Mouse (Mus musculus): Measurements from ENCODE around the gene Tmem52b. TPM values are rescaled to one million over a fixed set of nuclear protein-coding genes. Genes with fewer than 3 reads are reported as not detected.

The Tmem52b gene
- 0.91 and 1.1 TPM in 2 replicates for total RNA-seq (2023)

GRCm38 (mm10) chr6:129512367-129512766, at the start of gene Tmem52b:
Tmem52b (plus strand) TSS chr6:129512555.

GRCm38 (mm10) chr6:129507024-129507423, 5.3 kb upstream of the Tmem52b start, which contains the start of gene Olr1:
Olr1 (minus strand) TSS chr6:129507165.

GRCm38 (mm10) chr6:129532942-129533860, 20.8 kb downstream of the Tmem52b start, which contains the start of gene Gabarapl1:
Gabarapl1 (plus strand) TSS chr6:129533160.

Other genes starting within 250 kb of the Tmem52b start
- gene Cd69, start 237.1 kb upstream of the Tmem52b start, total RNA-seq (2023): 39.1 and 48.5 TPM in 2 replicates
- gene 4922502D21Rik, start 180.8 kb upstream of the Tmem52b start, total RNA-seq (2023): not detected in 2 replicates
- 157 TPM in 2 replicates for gene Clec12a, start 169.9 kb upstream of the Tmem52b start, total RNA-seq (2023)
- gene Clec12b, start 126.7 kb upstream of the Tmem52b start, total RNA-seq (2023): not detected in 2 replicates
- gene Clec1b, start 115.3 kb upstream of the Tmem52b start, total RNA-seq (2023): 12.0 and 13.0 TPM in 2 replicates
- 0.92 and 2.7 TPM in 2 replicates for gene Clec9a, start 103.7 kb upstream of the Tmem52b start, total RNA-seq (2023)
- 0.23 and 0.57 TPM in 2 replicates for gene Clec1a, start 60.6 kb upstream of the Tmem52b start, total RNA-seq (2023)
- gene Olr1, start 5.4 kb upstream of the Tmem52b start, total RNA-seq (2023): 35.0 and 36.3 TPM in 2 replicates
- 27.8 and 30.0 TPM in 2 replicates for gene Gabarapl1, start 20.6 kb downstream of the Tmem52b start, total RNA-seq (2023)
- gene Klre1, start 65.3 kb downstream of the Tmem52b start, total RNA-seq (2023): not detected in 2 replicates
- 0.54 and 0.77 TPM in 2 replicates for gene Klrd1, start 79.2 kb downstream of the Tmem52b start, total RNA-seq (2023)
- 0.36 and 0.57 TPM in 2 replicates for gene Klrk1, start 111.3 kb downstream of the Tmem52b start, total RNA-seq (2023)
- gene Klrc3, start 130.8 kb downstream of the Tmem52b start, total RNA-seq (2023): not detected in 2 replicates
- not detected in 2 replicates for gene Klrc2, start 148.1 kb downstream of the Tmem52b start, total RNA-seq (2023)
- gene Klrc1, start 166.4 kb downstream of the Tmem52b start, total RNA-seq (2023): not detected in 2 replicates
- gene Klri1, start 204.6 kb downstream of the Tmem52b start, total RNA-seq (2023): not detected in 2 replicates
- not detected in 2 replicates for gene Klri2, start 227.9 kb downstream of the Tmem52b start, total RNA-seq (2023)

All from neutrophil, adult 65 days (primary cell).